Mouse (Mus musculus) intestine, postnatal 0 days (tissue): ENCODE measurements at regions not wholly inside any gene's neighbourhood (a gene's known extent, or its start where the extent isn't known, plus 50 kb on each side); places are given as distances from the start of the nearest gene placed in this dataset.

ENCODE experiments used
- ATAC-seq: fragments of 200-750 bp; cut with Nextera tagmentation; 2 replicates; pipeline ENCODE4 v1.8.0; 2017; ENCODE audit warnings: mild to moderate bottlenecking, moderate TSS enrichment, moderate library complexity
- H3K27ac ChIP-seq: fragments of 300-500 bp; sonication (generic); 2 replicates; pipeline ENCODE4 v1.5.1; 2014; ENCODE audit warnings: mild to moderate bottlenecking, low read depth, low read length, moderate library complexity
- H3K27me3 ChIP-seq: fragments of 300-500 bp; sonication (generic); replicated peaks from 2 replicates; pipeline ENCODE4 v1.6.1; 2014; ENCODE audit warnings: low read length, mixed read lengths; ENCODE audit not compliant: control insufficient read depth, insufficient read depth
- H3K36me3 ChIP-seq: fragments of 300-500 bp; sonication (generic); 2 replicates; pipeline ENCODE4 v1.6.1; 2014; ENCODE audit warnings: mild to moderate bottlenecking, moderate library complexity; ENCODE audit not compliant: control insufficient read depth, insufficient read depth
- H3K4me1 ChIP-seq: fragments of 300-500 bp; sonication (generic); replicated peaks from 2 replicates; pipeline ENCODE4 v1.6.1; 2014; ENCODE audit warnings: antibody characterized with exemption, low read length, mixed read lengths; ENCODE audit not compliant: control insufficient read depth, insufficient read depth
- H3K4me2 ChIP-seq: fragments of 300-500 bp; sonication (generic); replicated peaks from 2 replicates; pipeline ENCODE4 v1.6.1; 2014; ENCODE audit warnings: low read depth, mild to moderate bottlenecking, moderate library complexity
- H3K4me3 ChIP-seq: fragments of 300-500 bp; sonication (generic); 2 replicates; pipeline ENCODE4 v1.5.1; 2014; ENCODE audit warnings: low read depth, low read length
- H3K9ac ChIP-seq: fragments of 300-500 bp; sonication (generic); 2 replicates; pipeline ENCODE4 v1.6.1; 2014; ENCODE audit warnings: mild to moderate bottlenecking, low read depth, low read length
- H3K9me3 ChIP-seq: fragments of 300-500 bp; sonication (generic); 2 replicates; pipeline ENCODE4 v1.6.1; 2016; ENCODE audit warnings: mixed run types; ENCODE audit not compliant: control insufficient read depth
- CTCF ChIP-seq: sonication (generic); IDR thresholded peaks from 2 replicates; pipeline ENCODE4 v1.5.1; 2016; ENCODE audit warnings: low read depth, mild to moderate bottlenecking, control low read depth, antibody characterized with exemption, moderate library complexity
- WGBS: fragments of 180-500 bp; shearing (Covaris S2); extraction: QIAGEN DNeasy Blood & Tissue Kit; methylation state at CpG from one replicate; pipeline ENCODE4 v1.1.7; 2014; 5-methylcytosine and 5-hydroxymethylcytosine counted together

DNA sequence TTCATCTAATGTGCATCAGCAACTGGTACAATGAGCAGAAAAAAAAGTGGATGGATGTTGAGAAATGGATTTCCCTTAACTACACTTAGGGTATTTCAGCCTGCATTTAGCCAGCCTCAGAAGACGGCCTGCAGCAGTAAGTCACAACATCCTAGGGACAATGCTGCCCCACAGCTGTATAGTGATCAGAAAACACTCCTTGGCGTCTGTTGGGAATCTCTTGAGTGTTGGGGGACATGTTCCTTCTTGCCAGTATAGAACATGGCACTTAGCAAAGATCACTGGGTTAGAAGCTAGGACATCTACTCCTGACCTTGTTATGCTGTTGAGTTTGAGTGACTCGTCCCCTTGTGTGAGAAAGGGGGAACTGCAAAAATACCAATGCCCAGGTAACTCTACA lies 165.2 kb downstream of the Hunk start:
- Histone ChIP-seq H3K9me3 (no peaks in the 10 kb centered on the region), H3K27me3 (no peaks in the 10 kb centered on the region), H3K4me3 (no peak overlapping the region), H3K4me1 (no peaks in the 10 kb centered on the region), H3K36me3 (no peaks in the 10 kb centered on the region), H3K9ac (no peak overlapping the region), H3K4me2 (no peak overlapping the region), H3K27ac (no peak overlapping the region)
- ATAC-seq = no peak
- WGBS = 81% methylated on average over 3 of the region's 3 CpGs
- no peak for TF ChIP-seq CTCF

- no peak overlapping the region for H3K4me2 ChIP-seq
- H3K27ac ChIP-seq = no peak overlapping the region
- H3K4me3 ChIP-seq = no peak overlapping the region
- no peak for ATAC-seq
- no peaks in the 10 kb centered on the region for H3K27me3 ChIP-seq
- H3K4me1 ChIP-seq = no peaks in the 10 kb centered on the region
- no peaks in the 10 kb centered on the region for H3K36me3 ChIP-seq
- TF ChIP-seq CTCF = no peak
- no peak overlapping the region for H3K9ac ChIP-seq
- WGBS = 66% methylated on average over 13 of the region's 13 CpGs
- no peaks in the 10 kb centered on the region for H3K9me3 ChIP-seq
These were observed 164.4 kb downstream of the Hunk start for GRCm38 (mm10) chr16:90550058-90550795.
